Mouse (Mus musculus): Measurements from ENCODE around the gene Eml6. TPM values are rescaled to one million over a fixed set of nuclear protein-coding genes. Genes with fewer than 3 reads are reported as not detected.
"Not testable (repeated sequence)": the region's sequence is repeated elsewhere in the genome, so short reads cannot be mapped to it uniquely, and the experiment has no call there.

Gene Eml6
- total RNA-seq (2021), result 1 to 10 TPM in 1 of 2 experiments, under 1 TPM in 1; 0.78 to 1.1 TPM
- long read RNA-seq, experiment 1, full-length matches to known transcripts, result 1 of 1 reads
- long read RNA-seq, experiment 1, partial matches to known transcripts, result 0 of 1 reads
- long read RNA-seq, experiment 1, other reads (novel, unspliced or antisense), result 0 of 1 reads
- long read RNA-seq, experiment 2, partial matches to known transcripts, result 0 of 1 reads
- long read RNA-seq, experiment 2, other reads (novel, unspliced or antisense), result 1 of 1 reads

DNA sequence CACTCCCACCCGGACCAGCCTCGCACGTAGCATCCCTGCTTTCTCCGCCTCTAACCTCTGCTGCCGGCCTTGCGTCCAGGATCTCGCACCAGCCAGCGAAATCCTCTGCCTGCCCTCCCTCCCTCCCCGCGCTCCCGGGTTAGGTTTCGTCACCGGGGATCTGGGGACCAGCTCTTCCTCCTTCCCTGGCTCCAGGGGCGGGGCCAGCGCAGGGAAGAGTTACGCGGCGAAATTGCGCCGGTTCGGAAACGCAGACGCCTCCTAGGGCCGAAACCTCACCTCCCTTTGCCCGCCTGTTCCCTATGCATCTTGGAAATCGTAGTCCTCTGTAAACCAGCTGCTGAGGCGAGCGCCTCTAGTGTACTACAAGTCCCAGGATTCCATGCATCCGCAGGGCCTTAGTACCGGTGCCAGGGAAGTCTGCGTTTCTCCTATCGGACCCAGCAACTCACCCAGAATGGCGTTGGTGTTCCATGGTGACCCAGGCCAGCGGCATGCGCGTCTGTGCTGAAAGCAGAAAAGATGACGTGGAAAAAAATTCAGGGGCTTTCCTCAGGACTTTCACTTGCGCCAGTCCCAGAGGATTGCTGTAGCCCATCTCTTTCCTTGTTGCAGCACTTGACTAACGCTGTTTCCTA lies at the start of gene Eml6:
Gene Eml6 (minus strand): TSS at position 199 of the 638 bp plus-strand sequence.
- peak; percentile 95 for DNase-seq
- intact Hi-C loops (cut with DNase I; ENCODE audit: low total_unique reads), result no loop called here

DNA sequence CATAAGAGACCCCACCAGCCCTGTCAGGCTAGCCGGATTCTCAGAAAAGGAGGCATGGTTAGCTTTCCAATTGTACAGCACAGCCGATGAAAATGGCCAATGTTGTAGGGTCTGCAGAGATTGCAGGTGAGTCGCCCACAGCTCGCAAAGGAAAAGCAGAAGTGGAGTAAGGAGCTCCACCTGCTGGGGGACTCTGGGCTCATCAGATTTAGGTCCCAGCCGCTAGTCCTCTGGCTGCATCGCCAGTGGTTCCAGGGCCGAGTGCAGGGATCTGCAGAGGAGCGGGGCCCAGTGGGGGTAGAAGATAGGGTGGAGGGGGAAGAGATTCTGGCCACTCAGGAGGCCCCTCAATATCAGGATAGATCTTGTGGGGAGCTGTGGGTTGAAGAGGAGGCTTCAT lies 31.5 kb upstream of the Eml6 start:
- intact Hi-C loops (cut with DNase I; ENCODE audit: low total_unique reads), result no loop called here
- DNase-seq, result no peak

DNA sequence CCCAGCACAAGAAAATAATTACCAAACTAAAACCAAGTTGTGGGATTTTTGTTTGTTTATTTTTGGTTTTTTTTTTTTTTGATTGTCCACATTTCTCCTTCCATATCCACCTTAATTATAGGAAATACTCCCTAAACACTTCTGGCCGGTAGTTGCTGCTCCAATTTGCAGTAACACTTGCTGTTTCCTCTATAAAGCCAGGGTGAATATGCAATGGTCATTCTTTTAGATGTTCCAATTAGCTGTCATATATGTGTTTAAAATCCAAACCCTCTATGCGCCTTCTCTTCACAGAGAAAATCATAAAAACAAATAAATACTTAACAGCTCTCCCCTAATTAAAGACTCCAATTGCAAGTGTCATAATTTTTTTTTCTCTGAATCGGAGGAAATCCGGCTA lies 689 bp downstream of the Eml6 start:
- no peak for DNase-seq
- intact Hi-C loops (cut with DNase I; ENCODE audit: low total_unique reads), result no loop called here

DNA sequence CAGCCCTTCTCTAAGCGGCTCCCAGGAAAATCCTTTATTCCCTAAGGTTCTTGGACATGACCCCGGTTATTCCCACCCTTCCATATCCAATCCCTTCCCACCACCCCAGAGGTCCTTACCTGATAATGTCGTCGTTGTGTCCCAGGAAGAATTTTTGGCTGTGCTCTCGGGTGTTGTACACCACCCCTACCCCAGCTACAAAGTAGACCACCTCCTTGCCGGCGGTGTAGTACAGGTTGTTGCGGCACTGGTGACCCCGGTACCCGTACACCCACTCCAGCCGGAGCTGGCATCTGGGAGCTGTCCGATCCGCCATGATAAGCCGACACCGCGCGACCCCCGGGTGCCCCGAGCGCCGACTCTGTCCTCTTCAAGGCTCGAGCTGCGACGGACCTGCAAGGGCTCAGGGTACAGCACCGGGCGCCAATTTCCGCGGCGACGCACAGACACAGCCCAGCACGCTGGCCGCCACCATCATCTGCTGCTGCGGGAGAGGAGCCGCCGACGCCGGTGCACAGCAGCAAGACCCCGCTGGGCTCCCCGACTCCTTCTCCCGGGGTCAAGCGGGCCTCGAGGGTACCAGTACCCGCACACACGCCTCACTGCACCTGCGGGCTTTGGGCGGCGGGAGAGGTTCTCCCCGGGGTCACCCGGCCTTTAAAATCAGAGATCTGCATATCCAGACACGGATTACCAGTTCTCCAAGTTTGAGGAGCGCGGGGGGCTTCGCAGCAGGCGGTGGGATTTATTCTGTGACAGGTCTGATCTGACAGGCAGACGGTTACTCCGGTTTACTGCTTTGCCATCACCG lies 1.4 kb downstream of the Eml6 start:
- intact Hi-C loops (cut with DNase I; ENCODE audit: low total_unique reads), result no loop called here
- peak; percentile 18 for DNase-seq

DNA sequence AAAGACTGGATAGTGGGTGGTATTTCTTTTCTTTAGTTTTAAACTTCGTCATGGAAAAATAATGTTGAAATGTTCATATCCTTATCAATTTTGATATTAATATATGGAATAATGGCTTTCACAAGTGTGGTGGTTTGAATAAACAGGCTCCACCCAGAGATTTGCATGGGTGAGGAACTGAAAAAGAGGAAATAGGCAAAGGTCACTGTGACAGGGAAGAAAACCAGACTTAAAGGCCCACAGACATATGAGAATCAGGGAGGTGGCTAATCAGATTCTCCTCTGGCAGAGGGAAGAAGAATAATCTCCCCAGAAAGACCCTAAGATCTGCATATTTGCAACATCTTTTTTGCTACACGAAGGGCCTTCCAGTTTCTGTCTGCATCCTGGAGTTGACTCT lies 39.6 kb downstream of the Eml6 start:
- intact Hi-C loops (cut with DNase I; ENCODE audit: low total_unique reads), result no loop called here
- DNase-seq, result no peak

DNA sequence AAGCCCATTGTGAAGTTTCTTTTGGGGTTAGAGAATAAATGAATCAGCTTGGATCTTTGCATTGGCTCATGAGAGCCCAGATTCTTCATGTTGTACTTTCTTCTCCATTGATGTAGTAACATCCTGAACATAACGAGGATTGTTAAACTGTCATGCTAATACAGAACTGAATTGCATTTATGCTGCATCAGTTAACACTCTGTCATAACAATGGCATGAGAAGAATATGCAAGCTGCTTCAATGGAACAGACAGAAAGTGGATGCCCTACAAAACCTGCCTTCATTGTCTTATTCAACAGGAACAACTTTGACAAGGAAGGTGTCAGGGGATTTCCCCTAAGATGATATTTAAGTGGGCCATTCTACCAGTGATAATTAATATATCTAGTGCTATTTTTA lies 57.0 kb downstream of the Eml6 start:
- intact Hi-C loops (cut with DNase I; ENCODE audit: low total_unique reads), result no loop called here

DNA sequence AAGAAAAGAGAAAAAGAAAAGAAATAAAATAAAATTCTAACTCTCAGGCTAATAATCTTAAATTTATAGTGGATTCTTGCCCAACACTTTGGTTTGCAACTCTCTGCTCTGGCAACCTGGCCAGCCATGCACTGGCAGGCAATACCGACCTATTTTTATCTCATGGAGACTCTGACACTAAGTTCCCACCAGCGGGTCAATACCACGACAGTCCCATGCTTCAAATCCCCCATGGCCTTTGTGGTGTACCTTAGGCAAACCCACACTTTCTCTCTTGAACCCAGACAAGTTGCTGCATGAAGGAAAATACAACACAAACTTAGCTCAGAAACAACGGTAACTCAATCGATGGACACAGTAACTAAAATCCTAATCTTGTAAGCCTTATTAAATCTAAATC lies 66.5 kb downstream of the Eml6 start:
- DNase-seq, result no peak
- intact Hi-C loops (cut with DNase I; ENCODE audit: low total_unique reads), result no loop called here

More for the DNA sequence above, 57.0 kb downstream of the Eml6 start:
- DNase-seq, result no peak

DNA sequence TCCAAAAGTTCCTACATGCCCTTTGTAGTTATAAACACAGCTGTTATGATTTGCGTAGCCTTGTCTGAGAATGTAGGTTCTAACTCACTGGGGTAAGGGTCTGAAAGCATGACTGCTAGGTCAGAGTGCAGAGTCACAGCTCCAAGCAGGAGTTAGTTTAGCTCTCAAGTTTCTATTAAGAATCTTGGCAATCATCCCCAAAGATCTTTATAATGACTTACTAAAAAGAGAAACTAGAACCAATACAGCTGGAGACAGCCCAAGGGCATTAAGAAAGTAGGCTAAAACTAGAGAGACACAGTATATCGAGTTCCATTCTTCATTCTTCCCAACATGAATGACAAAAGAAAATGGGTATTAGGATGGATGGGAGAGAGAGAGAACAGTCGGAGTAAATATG lies 81.2 kb downstream of the Eml6 start:
- DNase-seq, result no peak
- intact Hi-C loops (cut with DNase I; ENCODE audit: low total_unique reads), result no loop called here

DNA sequence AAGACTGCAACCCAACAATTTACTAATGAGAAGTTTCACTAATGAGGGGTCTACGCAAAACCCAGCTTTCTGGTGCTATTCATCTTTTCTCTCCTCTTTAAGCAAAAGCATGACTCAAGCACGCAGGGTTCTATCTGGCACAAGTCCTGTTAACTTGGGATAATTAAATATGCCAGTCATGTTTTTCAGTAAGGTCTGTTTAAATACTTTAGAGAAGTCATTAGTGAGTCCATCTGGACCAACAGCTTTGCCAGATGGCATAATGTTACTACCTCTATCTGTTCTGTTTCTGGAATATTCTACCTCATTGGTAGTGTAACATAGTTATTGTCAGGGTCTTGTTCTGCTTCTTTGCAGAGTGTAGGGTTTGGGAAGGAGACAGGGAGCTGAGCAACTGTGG lies 101.5 kb downstream of the Eml6 start:
- intact Hi-C loops (cut with DNase I; ENCODE audit: low total_unique reads), result no loop called here
- DNase-seq, result no peak

DNA sequence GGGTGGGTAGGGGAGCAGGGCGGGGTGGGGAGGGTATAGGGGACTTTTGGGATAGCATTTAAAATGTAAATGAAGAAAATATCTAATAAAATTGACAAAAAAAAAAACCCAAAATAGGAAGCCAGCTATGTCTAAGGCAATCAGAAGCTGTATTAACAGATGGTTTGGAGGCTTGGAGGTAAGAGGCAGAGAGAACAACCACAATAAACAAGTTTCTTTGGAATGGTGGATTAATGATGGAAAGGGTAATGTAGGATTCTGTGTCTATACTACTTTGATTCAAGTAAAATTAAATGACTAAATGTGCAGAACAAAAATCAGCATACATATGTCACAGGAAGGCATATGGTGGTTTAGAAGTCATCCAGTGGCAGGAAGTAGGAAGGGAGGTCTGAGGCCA lies 102.0 kb downstream of the Eml6 start:
- intact Hi-C loops (cut with DNase I; ENCODE audit: low total_unique reads), result no loop called here
- DNase-seq, result no peak

DNA sequence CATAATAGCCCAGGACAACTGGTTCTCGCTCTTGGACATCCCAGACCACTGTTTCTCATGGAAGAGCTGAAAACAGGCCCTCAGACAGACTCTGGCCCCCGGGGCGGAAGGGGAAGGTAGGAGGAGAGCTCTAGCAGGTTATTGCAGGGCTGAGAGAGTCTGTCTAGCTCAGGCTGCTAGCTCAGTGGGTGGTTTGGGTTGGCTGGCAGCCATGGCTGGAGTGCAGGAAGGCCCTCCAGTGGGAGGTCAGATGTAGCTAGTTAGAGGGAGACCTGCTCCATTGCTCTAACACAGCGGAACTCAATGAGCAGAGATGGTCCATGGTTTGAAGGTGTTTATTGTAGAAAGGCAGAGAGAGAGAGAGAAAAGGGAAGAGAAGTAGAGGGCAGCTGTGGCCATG lies 112.7 kb downstream of the Eml6 start:
- no peak for DNase-seq
- intact Hi-C loops (cut with DNase I; ENCODE audit: low total_unique reads), result no loop called here

DNA sequence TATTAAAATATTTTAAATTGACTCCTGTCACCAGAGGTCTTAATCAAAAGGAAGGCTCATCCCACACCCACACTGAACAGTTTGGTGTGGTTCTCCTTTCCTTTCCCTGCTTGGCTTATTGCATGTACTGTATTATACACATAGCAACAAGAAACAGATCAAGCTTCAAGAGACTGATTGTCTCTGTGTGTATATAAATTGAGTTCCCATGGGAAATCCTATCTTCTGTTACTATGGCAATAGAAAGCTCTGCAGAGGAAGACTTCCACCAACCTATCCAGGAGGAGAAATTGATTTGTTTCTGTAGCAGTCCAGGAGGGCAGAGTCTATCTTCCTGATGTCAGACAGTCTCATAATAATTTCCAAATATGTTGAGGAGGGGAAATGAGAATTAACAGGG lies 116.5 kb downstream of the Eml6 start:
- intact Hi-C loops (cut with DNase I; ENCODE audit: low total_unique reads), result no loop called here
- DNase-seq, result no peak

DNA sequence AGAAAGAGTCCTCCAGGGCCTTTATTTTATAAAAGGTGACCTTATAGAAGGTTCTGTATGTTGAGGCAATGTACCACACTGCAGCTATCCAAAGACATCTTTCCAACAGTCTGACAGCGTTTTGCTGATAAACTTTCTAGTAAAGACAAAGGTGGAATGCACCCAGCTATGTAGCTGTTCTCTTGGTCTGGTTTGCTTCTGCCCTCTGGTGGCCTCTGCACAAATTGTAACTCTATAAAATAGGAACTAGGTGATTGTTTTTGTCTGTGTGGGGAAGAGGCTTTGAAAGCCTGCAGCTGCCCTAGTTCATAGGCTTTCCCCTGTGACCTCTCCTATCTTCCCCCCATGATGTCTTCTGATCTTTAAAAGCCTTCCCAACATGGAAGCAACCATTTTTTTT lies 140.7 kb downstream of the Eml6 start:
- intact Hi-C loops (cut with DNase I; ENCODE audit: low total_unique reads), result no loop called here
- peak; percentile 33 for DNase-seq

DNA sequence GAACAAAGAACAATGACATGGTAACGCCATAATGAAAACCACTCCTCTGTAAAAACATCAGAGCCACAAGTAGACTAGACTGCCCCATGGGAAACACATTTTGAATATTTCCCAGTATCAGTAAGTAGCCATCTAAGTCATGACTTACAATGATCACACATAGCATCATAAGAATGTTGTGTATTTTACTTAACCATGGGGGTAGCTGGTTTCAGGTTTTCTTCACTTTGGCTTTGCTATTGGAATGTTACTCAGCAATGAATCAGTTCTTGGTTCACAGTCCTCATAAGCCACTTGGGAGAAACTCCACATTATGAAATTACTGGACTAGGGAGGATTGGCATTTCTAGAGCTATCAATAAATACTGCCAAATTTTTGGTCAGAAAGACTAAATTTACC lies 141.5 kb downstream of the Eml6 start:
- intact Hi-C loops (cut with DNase I; ENCODE audit: low total_unique reads), result no loop called here

DNA sequence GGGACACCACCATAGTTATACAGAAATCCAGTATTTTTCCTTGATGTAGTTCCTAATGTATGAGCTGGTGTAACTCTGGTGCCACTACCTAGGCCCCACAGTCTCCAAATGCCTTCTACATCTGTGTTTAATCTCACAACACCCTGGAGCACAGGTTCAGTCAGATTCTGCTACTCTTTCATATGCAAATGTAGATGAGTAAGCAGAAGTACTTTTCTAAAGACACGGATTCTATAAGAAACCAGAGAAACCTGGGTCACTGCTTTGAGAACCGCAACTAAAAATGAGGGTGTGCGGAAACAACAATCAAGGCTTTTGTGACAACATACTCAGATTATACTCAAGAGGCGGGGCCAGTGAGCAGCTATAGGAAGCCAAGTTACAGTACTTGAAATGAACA lies 142.8 kb downstream of the Eml6 start:
- DNase-seq, result no peak
- intact Hi-C loops (cut with DNase I; ENCODE audit: low total_unique reads), result no loop called here

More for the DNA sequence above, 141.5 kb downstream of the Eml6 start:
- no peak for DNase-seq

DNA sequence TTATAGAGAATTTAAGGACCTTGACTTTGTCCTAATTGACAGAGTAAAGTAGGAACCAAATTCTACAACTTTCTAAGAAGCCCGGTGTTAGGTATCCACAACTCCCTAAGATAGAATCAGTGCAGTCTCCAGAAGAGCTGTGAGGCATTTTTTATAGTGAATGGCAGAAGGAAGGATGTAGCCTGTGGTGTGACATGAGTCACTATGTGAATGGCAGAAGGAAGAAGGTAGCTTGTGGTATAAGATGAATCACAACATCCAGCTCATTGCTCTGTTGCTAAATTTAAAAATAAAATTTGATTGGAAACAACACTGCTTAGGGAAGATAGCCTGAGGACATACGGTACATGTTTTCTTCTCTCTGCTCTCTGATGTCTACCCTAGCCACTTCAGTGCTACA lies 146.2 kb downstream of the Eml6 start:
- intact Hi-C loops (cut with DNase I; ENCODE audit: low total_unique reads), result no loop called here
- DNase-seq, result no peak

DNA sequence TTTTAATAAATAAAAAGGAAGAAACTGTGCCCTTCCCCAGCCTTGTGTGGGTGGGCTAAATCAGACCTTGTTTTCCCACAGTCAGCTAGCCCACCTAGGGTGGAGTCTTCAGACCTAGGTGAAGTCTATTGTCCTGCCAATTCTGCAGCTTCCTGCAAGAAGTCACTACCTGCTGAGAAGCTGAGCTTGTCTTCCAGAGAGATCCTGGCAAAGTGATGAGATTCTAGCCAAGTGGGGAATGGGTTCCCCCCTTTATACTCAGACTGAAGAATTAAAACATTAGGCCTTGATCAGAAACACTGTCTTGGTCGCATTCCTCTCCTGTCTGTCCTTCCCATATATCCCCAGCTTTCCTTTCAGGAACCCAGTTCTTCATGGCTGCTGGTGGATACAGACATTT lies 147.9 kb downstream of the Eml6 start:
- intact Hi-C loops (cut with DNase I; ENCODE audit: low total_unique reads), result no loop called here
- no peak for DNase-seq

DNA sequence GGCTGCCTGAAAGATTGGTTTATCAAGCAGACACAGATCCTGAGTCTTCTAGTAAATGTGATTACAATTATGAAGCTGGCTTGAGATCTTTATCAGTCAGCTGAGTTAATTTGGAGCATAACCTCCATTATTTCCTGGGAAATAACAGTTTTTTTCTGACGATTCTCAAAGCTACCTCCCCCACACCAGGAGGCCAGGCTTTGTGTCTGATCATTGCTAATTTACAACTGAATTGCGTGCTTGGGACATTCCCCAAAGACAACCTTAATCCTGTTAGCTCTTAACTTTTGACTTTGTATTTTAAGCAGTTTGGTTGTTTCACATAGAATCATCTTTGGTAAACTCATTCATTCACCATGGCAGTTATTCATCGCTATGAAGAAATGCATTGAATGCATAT lies 148.6 kb downstream of the Eml6 start:
- DNase-seq, result no peak
- intact Hi-C loops (cut with DNase I; ENCODE audit: low total_unique reads), result no loop called here

DNA sequence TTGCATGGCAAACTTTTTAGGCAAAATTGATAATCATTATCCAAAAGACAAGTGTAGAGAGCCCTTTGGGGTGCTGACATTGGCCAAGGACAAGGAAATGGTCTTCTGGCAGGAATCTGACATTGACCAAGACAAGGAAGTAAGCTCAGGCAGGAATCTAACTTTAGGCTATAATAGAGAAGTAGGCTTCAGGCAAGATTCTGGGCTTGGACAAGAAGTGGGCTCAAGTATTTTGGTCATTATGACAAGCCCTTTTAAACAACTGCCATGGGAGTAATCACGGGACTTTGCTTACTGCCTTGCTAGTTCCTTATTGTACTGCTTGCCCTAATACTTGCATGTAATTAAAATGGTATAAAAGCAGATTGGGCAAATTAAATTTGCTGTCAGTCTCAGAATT lies 151.1 kb downstream of the Eml6 start:
- DNase-seq; intact Hi-C loops (cut with DNase I; ENCODE audit: low total_unique reads): not testable (repeated sequence)

DNA sequence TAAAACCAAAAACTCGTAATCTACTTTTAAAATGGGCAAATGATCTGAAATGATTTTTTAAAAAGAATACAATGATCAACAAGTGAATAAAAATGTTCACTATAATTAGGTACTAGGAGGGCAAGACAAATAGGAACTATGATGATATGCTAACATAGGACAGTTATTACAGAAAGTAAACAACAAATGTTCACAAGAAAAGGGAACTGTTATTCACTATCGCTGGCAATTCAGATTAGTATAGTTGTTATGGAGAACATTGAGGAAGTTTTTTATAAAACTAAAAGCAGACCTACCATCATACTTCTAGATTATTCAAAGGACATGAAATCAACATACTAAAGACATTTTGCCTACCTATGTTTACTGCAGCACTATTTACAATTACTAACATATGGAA lies 155.7 kb downstream of the Eml6 start:
- DNase-seq, result no peak
- intact Hi-C loops (cut with DNase I; ENCODE audit: low total_unique reads), result no loop called here

DNA sequence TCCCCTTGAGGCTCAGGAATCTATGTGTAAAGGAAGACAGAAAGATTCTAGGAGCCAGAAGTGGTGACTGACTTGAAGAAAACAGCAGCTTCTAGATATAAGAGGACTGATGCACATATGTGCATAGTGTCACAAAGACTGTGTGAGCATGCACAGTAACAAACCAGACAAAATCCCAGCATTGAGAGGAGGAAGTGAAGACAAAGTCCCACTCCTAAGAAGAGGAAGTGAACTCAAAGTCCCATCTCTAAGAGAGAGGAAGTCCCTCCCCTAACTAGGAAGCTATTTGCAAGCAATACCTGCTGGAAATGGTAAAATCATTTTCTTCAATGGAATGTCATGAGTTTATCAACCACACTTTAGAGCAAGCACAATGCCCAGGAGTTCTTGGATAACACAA lies 161.6 kb downstream of the Eml6 start:
- DNase-seq, result no peak
- intact Hi-C loops (cut with DNase I; ENCODE audit: low total_unique reads), result no loop called here
